Mouse (Mus musculus) cerebellum, adult 11 months (tissue): ENCODE data around the gene Ehd4.

ENCODE experiments used
- DNase-seq: peaks from one replicate; pipeline ENCODE4 v3.0.0; 2022

Gene Ehd4

GRCm38 (mm10) chr2:120068555-120069465 lies 85.6 kb downstream of the Ehd4 start:
- peak; percentile 28 for DNase-seq

DNA sequence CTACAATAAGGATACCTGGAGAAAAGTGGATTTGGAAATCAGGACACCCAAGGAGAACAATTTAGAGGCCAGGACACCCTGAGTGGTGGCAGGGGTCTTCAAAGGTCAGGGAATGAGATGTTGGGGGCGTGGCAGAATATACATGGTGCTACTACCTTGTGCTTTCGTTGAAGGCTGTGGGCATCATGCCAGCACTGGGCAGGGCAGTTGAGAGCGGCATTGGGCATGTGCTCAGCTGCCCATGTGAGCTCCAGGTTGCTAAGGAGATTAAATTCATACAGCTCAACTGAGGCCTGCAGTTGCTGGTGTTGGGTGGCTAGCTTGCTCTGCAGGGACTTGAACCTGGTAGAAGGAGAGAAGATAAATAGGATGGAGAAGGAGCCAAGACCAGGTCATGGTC lies 88.2 kb downstream of the Ehd4 start:
- no peak for DNase-seq

GRCm38 (mm10) chr2:120065243-120065642 lies 89.2 kb downstream of the Ehd4 start:
- DNase-seq = no peak

DNA sequence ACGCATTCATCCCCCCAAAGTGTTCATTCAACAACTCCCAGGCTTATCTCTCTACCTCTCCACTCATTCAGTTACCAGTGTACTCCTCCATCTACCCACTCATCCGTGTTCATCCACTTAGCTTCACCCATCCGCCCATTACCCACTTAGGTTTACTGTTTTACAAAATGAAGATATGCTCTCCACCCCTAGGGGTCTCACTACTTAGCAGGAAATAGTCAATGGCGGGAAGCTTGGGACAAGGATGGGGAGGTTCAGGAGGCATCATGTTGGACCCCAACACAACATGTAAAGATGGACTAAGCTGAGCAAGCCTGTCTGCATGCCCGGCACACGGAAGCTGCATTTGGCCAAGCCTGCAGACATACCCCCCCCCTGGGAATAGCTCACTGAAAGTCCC lies 89.8 kb downstream of the Ehd4 start:
- no peak for DNase-seq

DNA sequence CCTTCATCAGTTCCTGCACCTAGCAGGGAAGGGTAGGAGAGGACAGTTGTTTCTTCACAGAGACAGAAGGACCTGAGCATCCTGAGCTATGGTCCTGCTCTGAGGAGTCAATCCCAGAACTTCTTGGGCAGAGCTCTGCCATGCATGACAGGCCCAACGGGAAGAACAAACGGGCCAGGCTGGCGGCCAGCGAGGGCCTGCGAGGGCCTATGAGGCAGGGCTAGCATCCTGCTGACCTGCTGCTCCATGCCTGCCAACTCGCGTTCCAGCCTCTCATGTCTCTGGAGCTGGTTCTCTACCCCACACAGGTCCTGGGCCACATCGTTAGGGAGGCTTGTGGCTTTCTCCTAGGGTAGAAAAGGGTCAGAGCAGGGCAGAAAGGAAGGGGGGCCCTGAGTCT lies 92.2 kb downstream of the Ehd4 start:
- DNase-seq = no peak

- no peak for DNase-seq
Measured at GRCm38 (mm10) chr2:120060651-120061050, 93.8 kb downstream of the Ehd4 start.

DNA sequence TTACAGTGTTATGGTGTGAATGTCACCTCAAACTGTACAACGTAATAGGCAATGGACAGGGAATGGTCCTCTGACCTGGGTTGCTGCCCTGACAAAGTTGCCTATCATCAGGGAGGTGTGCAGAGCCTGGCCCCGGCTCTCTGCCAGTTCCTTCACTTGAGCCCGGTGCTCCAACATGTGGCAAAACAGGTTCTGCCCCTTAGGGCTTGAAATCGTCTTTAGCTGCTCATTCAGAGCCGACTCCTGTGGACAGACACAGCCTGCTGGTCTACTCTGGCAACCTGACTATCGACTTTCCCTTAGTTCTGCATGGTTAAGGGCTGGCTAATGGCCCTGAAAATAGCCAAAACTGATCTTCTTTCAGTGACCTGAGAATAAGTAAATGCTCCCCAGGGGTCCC lies 94.2 kb downstream of the Ehd4 start:
- no peak for DNase-seq

- DNase-seq = no peak
Measured at GRCm38 (mm10) chr2:120059466-120059865, 94.9 kb downstream of the Ehd4 start.

GRCm38 (mm10) chr2:120058818-120059217 lies 95.6 kb downstream of the Ehd4 start:
- no peak for DNase-seq

GRCm38 (mm10) chr2:120055923-120056322 lies 98.5 kb downstream of the Ehd4 start:
- no peak for DNase-seq

DNA sequence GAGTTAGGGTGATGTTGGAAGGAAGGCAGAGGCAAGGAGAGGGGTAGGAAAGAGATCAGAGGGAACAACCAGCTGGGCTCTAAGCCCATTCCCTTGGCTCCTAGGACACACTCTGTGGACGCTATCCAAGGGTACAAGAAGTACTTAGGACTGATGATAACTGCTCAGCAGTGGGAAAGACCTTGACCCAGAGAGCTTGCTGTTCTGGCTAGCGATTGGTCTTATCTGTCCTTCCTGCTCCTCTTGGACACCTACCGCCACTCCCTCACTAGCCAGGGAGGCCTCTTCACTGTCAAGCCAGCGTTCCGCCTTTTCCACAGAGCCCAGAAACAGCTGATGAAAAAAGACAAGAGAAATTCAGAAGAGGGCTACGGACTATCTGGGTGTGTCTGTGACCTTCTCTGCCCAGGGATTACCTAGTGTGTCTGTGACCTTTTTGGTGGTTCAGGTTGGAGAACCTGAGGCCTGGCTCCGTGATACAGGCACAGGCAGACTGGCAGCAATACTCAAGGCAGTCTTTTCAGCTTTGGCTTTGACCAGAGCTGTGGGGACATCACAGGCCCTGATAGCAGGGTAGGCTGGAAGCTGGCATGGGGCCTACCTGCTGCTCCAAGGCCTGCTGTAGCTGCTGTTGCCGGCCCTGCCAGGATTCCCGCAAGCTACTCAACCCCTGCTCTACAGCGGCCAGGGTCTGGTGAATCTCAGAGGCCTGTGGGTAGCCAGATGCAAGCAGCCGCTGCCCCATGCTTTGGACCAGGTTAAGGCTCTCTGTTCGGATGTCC lies 99.4 kb downstream of the Ehd4 start:
- DNase-seq = no peak

DNA sequence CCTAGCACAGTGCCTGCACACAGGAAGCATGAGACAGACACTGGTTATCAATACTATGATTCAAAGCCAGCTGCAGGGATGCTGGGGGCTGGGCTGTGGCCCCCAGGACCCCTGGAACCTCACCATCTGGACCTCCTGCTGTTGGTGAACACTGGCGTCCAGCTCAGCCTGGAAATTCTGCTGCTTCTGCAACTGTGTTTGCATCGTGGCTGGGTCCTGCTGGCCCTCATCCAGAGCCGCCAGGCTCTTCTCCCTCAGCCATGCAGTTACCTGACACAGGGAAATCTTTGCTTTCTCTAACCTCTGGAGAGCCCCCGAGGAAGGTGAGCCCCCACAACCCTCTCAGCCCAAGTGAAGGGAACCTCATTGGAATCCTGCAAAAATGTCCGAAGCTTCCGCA lies 103.0 kb downstream of the Ehd4 start:
- no peak for DNase-seq

- DNase-seq = no peak
Measured at GRCm38 (mm10) chr2:120049632-120050274, 104.7 kb downstream of the Ehd4 start.

- DNase-seq = no peak
Measured at GRCm38 (mm10) chr2:120048173-120048572, 106.2 kb downstream of the Ehd4 start.

DNA sequence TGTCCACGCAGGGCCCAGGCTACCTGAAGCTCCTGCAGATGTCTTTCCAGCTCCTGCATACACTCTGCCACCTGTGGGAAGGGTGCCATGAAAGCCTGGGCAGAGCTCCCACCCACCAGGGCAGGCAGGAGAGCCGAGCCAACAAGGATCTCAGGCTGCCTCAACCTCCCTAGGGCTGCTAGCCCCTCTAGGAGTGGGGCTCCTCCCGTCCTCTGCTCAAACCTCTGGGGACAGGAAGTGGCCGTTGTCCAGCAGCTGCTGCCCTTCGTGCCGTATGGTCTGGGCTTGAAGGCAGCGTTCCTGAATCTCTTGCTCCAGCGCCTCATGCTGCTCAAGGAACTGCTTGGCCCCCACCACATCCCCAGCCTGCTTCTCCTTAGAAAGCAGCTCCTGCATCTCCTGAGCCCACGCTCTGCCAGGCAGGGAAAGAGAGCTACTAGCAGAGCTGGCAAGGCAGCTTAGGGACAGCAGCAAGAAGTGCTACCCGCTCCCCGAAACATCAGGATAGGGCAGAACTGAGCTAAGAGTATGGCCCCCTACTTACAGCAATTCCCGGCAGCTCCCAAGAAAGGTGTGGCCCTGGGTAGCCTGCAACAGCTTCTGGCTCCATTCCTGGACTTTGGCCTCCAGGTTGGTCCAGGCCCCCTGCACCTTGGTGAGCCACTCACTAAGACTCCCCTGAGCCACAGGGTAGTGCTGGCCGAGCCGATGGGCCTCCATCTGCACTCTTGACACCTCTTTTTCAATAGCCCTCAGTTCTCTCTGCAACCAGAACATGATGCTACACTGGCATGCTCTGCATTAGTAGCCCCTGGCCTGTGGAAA lies 107.7 kb downstream of the Ehd4 start:
- no peak for DNase-seq

GRCm38 (mm10) chr2:120044676-120045075 lies 109.7 kb downstream of the Ehd4 start:
- DNase-seq = no peak

DNA sequence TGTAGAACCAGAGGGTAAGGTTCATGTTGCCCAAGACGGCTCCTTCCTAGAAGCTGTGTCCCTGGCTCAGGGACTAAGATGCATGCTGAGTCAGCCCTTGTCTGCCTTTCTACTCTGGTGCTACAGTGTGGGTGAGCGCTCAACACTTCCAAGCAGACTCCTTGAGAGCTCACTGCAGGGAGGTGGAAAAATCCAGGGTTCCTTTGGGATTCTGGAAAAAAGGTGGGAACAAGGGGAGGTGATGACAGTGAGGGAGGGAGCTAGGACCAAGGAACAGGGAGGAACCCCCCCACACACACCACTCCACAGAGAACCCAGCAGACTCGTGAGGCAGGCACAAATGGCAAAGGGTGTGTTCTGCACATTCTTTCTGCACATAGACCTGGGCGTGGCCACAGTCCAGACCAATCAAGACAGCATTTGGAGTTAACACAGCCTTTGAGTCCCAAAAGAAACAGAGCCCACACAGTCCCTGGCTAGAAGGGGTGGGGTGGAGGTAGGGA lies 110.3 kb downstream of the Ehd4 start:
- no peak for DNase-seq

- no peak for DNase-seq
Measured at GRCm38 (mm10) chr2:120040991-120041390, 113.4 kb downstream of the Ehd4 start.
